Mouse (Mus musculus): ENCODE measurements around the gene Abhd6. TPM values are rescaled to one million over a fixed set of nuclear protein-coding genes. Genes with fewer than 3 reads are reported as not detected.

The Abhd6 gene
- polyA plus RNA-seq, 1 experiment from 2014 or later = 11.3 TPM

- Histone ChIP-seq H3K9ac (ENCODE audit: low read length) (no peak overlapping the region), H3K4me1 (ENCODE audit: control insufficient read depth in 2 of 2, insufficient read depth in 2 of 2, low read length in 2 of 2) (no peaks in the 10 kb centered on the region; a peak in 1 of 4 replicates), H3K4me3 (ENCODE audit: control insufficient read depth in 1 of 2, insufficient read depth in 1 of 2, low read depth in 1 of 2, low read length in 2 of 2) (no peak overlapping the region), H3K9me3 (ENCODE audit: control insufficient read depth, low read length) (no peaks in the 10 kb centered on the region), H3K4me2 (ENCODE audit: low read length) (no peak overlapping the region), H3K27me3 (ENCODE audit: control insufficient read depth, insufficient read depth, low read length) (no peaks in the 10 kb centered on the region), H3K27ac (replicated peaks in 1 of 2; ENCODE audit: control insufficient read depth in 1 of 2, insufficient read depth in 1 of 2, low read depth in 2 of 2, low read length in 2 of 2) (no peak overlapping the region), H3K36me3 (ENCODE audit: control insufficient read depth, insufficient read depth, low read length) (no peaks in the 10 kb centered on the region)
- 90% methylated on average over 6 of the region's 6 CpGs for WGBS
- ATAC-seq (ENCODE audit: insufficient number of reproducible peaks, insufficient read depth, low FRiP score, low read depth) = no peak
These were observed 15.8 kb upstream of the Abhd6 start for GRCm38 (mm10) chr14:7986913-7987312.

- Histone ChIP-seq H3K9ac (ENCODE audit: low read length) (no peak overlapping the region), H3K4me2 (ENCODE audit: low read length) (no peak overlapping the region), H3K27me3 (ENCODE audit: control insufficient read depth, insufficient read depth, low read length) (no peaks in the 10 kb centered on the region), H3K4me3 (ENCODE audit: control insufficient read depth in 1 of 2, insufficient read depth in 1 of 2, low read depth in 1 of 2, low read length in 2 of 2) (no peak overlapping the region), H3K36me3 (ENCODE audit: control insufficient read depth, insufficient read depth, low read length) (no peaks in the 10 kb centered on the region), H3K27ac (replicated peaks in 1 of 2; ENCODE audit: control insufficient read depth in 1 of 2, insufficient read depth in 1 of 2, low read depth in 2 of 2, low read length in 2 of 2) (no peak overlapping the region), H3K4me1 (ENCODE audit: control insufficient read depth in 2 of 2, insufficient read depth in 2 of 2, low read length in 2 of 2) (no peaks in the 10 kb centered on the region), H3K9me3 (ENCODE audit: control insufficient read depth, low read length) (no peaks in the 10 kb centered on the region)
- 50% methylated on average over 1 of the region's 1 CpGs for WGBS
- ATAC-seq (ENCODE audit: insufficient number of reproducible peaks, insufficient read depth, low FRiP score, low read depth) = no peak
These were observed 13.3 kb upstream of the Abhd6 start for GRCm38 (mm10) chr14:7989371-7989770.

- ATAC-seq (ENCODE audit: insufficient number of reproducible peaks, insufficient read depth, low FRiP score, low read depth) = no peak
- 51% methylated on average over 3 of the region's 3 CpGs for WGBS
- no peak overlapping the region for H3K9ac ChIP-seq (ENCODE audit: low read length)
- no peak overlapping the region for H3K4me2 ChIP-seq (ENCODE audit: low read length)
- H3K27ac ChIP-seq (replicated peaks in 1 of 2; ENCODE audit: control insufficient read depth in 1 of 2, insufficient read depth in 1 of 2, low read depth in 2 of 2, low read length in 2 of 2) = no peak overlapping the region
- H3K4me3 ChIP-seq (ENCODE audit: control insufficient read depth in 1 of 2, insufficient read depth in 1 of 2, low read depth in 1 of 2, low read length in 2 of 2) = no peak overlapping the region
- no peaks in the 10 kb centered on the region for H3K36me3 ChIP-seq (ENCODE audit: control insufficient read depth, insufficient read depth, low read length)
- H3K27me3 ChIP-seq (ENCODE audit: control insufficient read depth, insufficient read depth, low read length) = no peaks in the 10 kb centered on the region
- H3K9me3 ChIP-seq (ENCODE audit: control insufficient read depth, low read length) = no peaks in the 10 kb centered on the region
- H3K4me1 ChIP-seq (ENCODE audit: control insufficient read depth in 2 of 2, insufficient read depth in 2 of 2, low read length in 2 of 2) = no peaks in the 10 kb centered on the region
These were observed 12.7 kb upstream of the Abhd6 start for GRCm38 (mm10) chr14:7989961-7990360.

- Histone ChIP-seq H3K27me3 (ENCODE audit: control insufficient read depth, insufficient read depth, low read length) (no peaks in the 10 kb centered on the region), H3K9ac (ENCODE audit: low read length) (no peak overlapping the region), H3K4me2 (ENCODE audit: low read length) (no peak overlapping the region), H3K4me3 (ENCODE audit: control insufficient read depth in 1 of 2, insufficient read depth in 1 of 2, low read depth in 1 of 2, low read length in 2 of 2) (no peak overlapping the region), H3K4me1 (ENCODE audit: control insufficient read depth in 2 of 2, insufficient read depth in 2 of 2, low read length in 2 of 2) (no peaks in the 10 kb centered on the region), H3K36me3 (ENCODE audit: control insufficient read depth, insufficient read depth, low read length) (no peaks in the 10 kb centered on the region), H3K27ac (replicated peaks in 1 of 2; ENCODE audit: control insufficient read depth in 1 of 2, insufficient read depth in 1 of 2, low read depth in 2 of 2, low read length in 2 of 2) (no peak overlapping the region), H3K9me3 (ENCODE audit: control insufficient read depth, low read length) (no peaks in the 10 kb centered on the region)
- ATAC-seq (ENCODE audit: insufficient number of reproducible peaks, insufficient read depth, low FRiP score, low read depth) = no peak
- WGBS = 73% methylated on average over 5 of the region's 5 CpGs
These were observed 11.5 kb upstream of the Abhd6 start for GRCm38 (mm10) chr14:7991108-7991776.

GRCm38 (mm10) chr14:7992158-7992557 is 10.5 kb upstream of the Abhd6 start:
- Histone ChIP-seq H3K9ac (ENCODE audit: low read length) (no peak overlapping the region), H3K9me3 (ENCODE audit: control insufficient read depth, low read length) (no peaks in the 10 kb centered on the region), H3K4me1 (ENCODE audit: control insufficient read depth in 2 of 2, insufficient read depth in 2 of 2, low read length in 2 of 2) (peaks cover 0 to 3% of the 10 kb centered on the region in 2 experiments; a peak in 1 of 4 replicates), H3K4me2 (ENCODE audit: low read length) (no peak overlapping the region), H3K27ac (replicated peaks in 1 of 2; ENCODE audit: control insufficient read depth in 1 of 2, insufficient read depth in 1 of 2, low read depth in 2 of 2, low read length in 2 of 2) (no peak overlapping the region), H3K36me3 (ENCODE audit: control insufficient read depth, insufficient read depth, low read length) (no peaks in the 10 kb centered on the region), H3K4me3 (ENCODE audit: control insufficient read depth in 1 of 2, insufficient read depth in 1 of 2, low read depth in 1 of 2, low read length in 2 of 2) (no peak overlapping the region), H3K27me3 (ENCODE audit: control insufficient read depth, insufficient read depth, low read length) (no peaks in the 10 kb centered on the region)
- 47% methylated on average over 6 of the region's 6 CpGs for WGBS
- no peak for ATAC-seq (ENCODE audit: insufficient number of reproducible peaks, insufficient read depth, low FRiP score, low read depth)

GRCm38 (mm10) chr14:7994271-7994767 is 8.4 kb upstream of the Abhd6 start, which contains the start of gene Dnase1l3:
TSS of gene Dnase1l3 (minus strand) at chr14:7994573.
- Histone ChIP-seq H3K9ac (ENCODE audit: low read length) (no peak within 1 kb of the TSS), H3K27me3 (ENCODE audit: control insufficient read depth, insufficient read depth, low read length) (no peaks in the 10 kb centered on the region; the same call in 1 of the 2 replicates), H3K4me1 (ENCODE audit: control insufficient read depth in 2 of 2, insufficient read depth in 2 of 2, low read length in 2 of 2) (peaks cover 0 to 3% of the 10 kb centered on the region in 2 experiments; a peak in 1 of 4 replicates), H3K36me3 (ENCODE audit: control insufficient read depth, insufficient read depth, low read length) (no peaks in the 10 kb centered on the region), H3K27ac (replicated peaks in 1 of 2; ENCODE audit: control insufficient read depth in 1 of 2, insufficient read depth in 1 of 2, low read depth in 2 of 2, low read length in 2 of 2) (no peak within 1 kb of the TSS), H3K4me2 (ENCODE audit: low read length) (no peak within 1 kb of the TSS), H3K9me3 (ENCODE audit: control insufficient read depth, low read length) (no peaks in the 10 kb centered on the region), H3K4me3 (ENCODE audit: control insufficient read depth in 1 of 2, insufficient read depth in 1 of 2, low read depth in 1 of 2, low read length in 2 of 2) (no peak within 1 kb of the TSS)
- ATAC-seq (ENCODE audit: insufficient number of reproducible peaks, insufficient read depth, low FRiP score, low read depth) = peak; percentile 32; the same call in 1 of the 2 replicates
- WGBS = 57% methylated on average over 8 of the region's 8 CpGs

GRCm38 (mm10) chr14:7997255-7997696 is 5.4 kb upstream of the Abhd6 start:
- Histone ChIP-seq H3K4me2 (ENCODE audit: low read length) (peak overlapping the region; percentile 51), H3K4me1 (ENCODE audit: control insufficient read depth in 2 of 2, insufficient read depth in 2 of 2, low read length in 2 of 2) (peaks cover 4 to 8% of the 10 kb centered on the region in 2 experiments; a peak in 2 of 4 replicates), H3K9ac (ENCODE audit: low read length) (no peak overlapping the region), H3K9me3 (ENCODE audit: control insufficient read depth, low read length) (no peaks in the 10 kb centered on the region), H3K27ac (replicated peaks in 1 of 2; ENCODE audit: control insufficient read depth in 1 of 2, insufficient read depth in 1 of 2, low read depth in 2 of 2, low read length in 2 of 2) (no peak overlapping the region), H3K4me3 (ENCODE audit: control insufficient read depth in 1 of 2, insufficient read depth in 1 of 2, low read depth in 1 of 2, low read length in 2 of 2) (peak overlapping the region; percentile 5 to 22; a peak in 3 of 4 replicates), H3K36me3 (ENCODE audit: control insufficient read depth, insufficient read depth, low read length) (no peaks in the 10 kb centered on the region), H3K27me3 (ENCODE audit: control insufficient read depth, insufficient read depth, low read length) (peaks cover 26% of the 10 kb centered on the region)
- WGBS = 3% methylated on average over 15 of the region's 15 CpGs
- ATAC-seq (ENCODE audit: insufficient number of reproducible peaks, insufficient read depth, low FRiP score, low read depth) = peak; percentile 56
